Mouse (Mus musculus) limb, embryonic 14.5 days (tissue): ENCODE data around the gene Gga3. TPM values are rescaled to one million over a fixed set of nuclear protein-coding genes. Genes with fewer than 3 reads are reported as not detected.

Experiments
- ATAC-seq: fragments of 200-750 bp; cut with Nextera tagmentation; 2 replicates; pipeline ENCODE4 v1.8.0; 2017; ENCODE audit warnings: low read depth, moderate number of reproducible peaks, moderate TSS enrichment; ENCODE audit not compliant: low FRiP score
- DNase-seq: peaks from one replicate; pipeline ENCODE4 v3.0.0-alpha.2; 2015; ENCODE audit warnings: low spot score
- H3K27ac ChIP-seq: fragments of 300-500 bp; sonication (generic); replicated peaks from 2 replicates; pipeline ENCODE4 v1.5.1; 2014; ENCODE audit warnings: low read depth, mild to moderate bottlenecking, low read length, moderate library complexity, mixed read lengths
- H3K27me3 ChIP-seq: fragments of 300-500 bp; sonication (generic); 2 replicates; pipeline ENCODE4 v1.6.1; 2014; ENCODE audit warnings: low read length, mixed read lengths; ENCODE audit not compliant: control insufficient read depth, insufficient read depth
- H3K36me3 ChIP-seq: fragments of 300-500 bp; sonication (generic); 2 replicates; pipeline ENCODE4 v1.6.1; 2014; ENCODE audit warnings: mild to moderate bottlenecking, low read length, moderate library complexity, mixed read lengths; ENCODE audit not compliant: control insufficient read depth, insufficient read depth
- H3K4me1 ChIP-seq: fragments of 300-500 bp; sonication (generic); 2 replicates; pipeline ENCODE4 v1.6.1; 2014; ENCODE audit warnings: antibody characterized with exemption, low read length, mixed read lengths; ENCODE audit not compliant: control insufficient read depth, insufficient read depth
- H3K4me2 ChIP-seq: fragments of 300-500 bp; sonication (generic); replicated peaks from 2 replicates; pipeline ENCODE4 v1.6.1; 2014; ENCODE audit warnings: low read depth, mild to moderate bottlenecking, low read length, moderate library complexity; ENCODE audit not compliant: severe bottlenecking
- H3K4me3 ChIP-seq: fragments of 300-500 bp; sonication (generic); replicated peaks from 2 replicates; pipeline ENCODE4 v1.5.1; 2014; ENCODE audit warnings: low read length
- H3K9ac ChIP-seq: fragments of 300-500 bp; sonication (generic); 2 replicates; pipeline ENCODE4 v1.6.1; 2014; ENCODE audit warnings: mild to moderate bottlenecking, low read depth, low read length, moderate library complexity; ENCODE audit not compliant: severe bottlenecking
- H3K9me3 ChIP-seq: fragments of 300-500 bp; sonication (generic); 2 replicates; pipeline ENCODE4 v1.6.1; 2016; ENCODE audit warnings: low read length; ENCODE audit not compliant: control insufficient read depth
- POLR2A ChIP-seq: fragments of 200-500 bp; IDR thresholded peaks from 2 replicates; pipeline ENCODE4 v1.8.0; 2012; ENCODE audit warnings: inconsistent platforms, mild to moderate bottlenecking, moderate library complexity, borderline replicate concordance; ENCODE audit not compliant: insufficient read depth, insufficient read length; ENCODE audit errors: extremely low read depth
- WGBS: fragments of 180-500 bp; shearing (Covaris S2); extraction: QIAGEN DNeasy Blood & Tissue Kit; methylation state at CpG from one replicate; pipeline ENCODE4 v1.1.7; 2014; 5-methylcytosine and 5-hydroxymethylcytosine counted together
- polyA plus RNA-seq, 2 experiments: library from polyadenylated mRNA; depleted of rRNA in 1 of 2; stranded (reverse) in 1 of 2; unstranded in 1 of 2; fragments of >200 nt; fragmentation: Nextera tagmentation in 1 of 2; extraction: Ambion mirVana in 1 of 2; gene quantifications; 2 replicates each; pipeline versions ENCODE4 v1.2.1 to v1.2.3; 2012 to 2014

The Gga3 gene
- polyA plus RNA-seq, 2 experiments = 17.7 to 39.5 TPM

- no peaks in the 10 kb centered on the region for H3K4me1 ChIP-seq
- ATAC-seq = no peak
- no peak overlapping the region for H3K27ac ChIP-seq
- H3K27me3 ChIP-seq = no peaks in the 10 kb centered on the region
- H3K4me2 ChIP-seq = no peak overlapping the region
- WGBS = 78% methylated on average over 2 of the region's 2 CpGs
- no peak for TF ChIP-seq POLR2A
- H3K9me3 ChIP-seq = no peaks in the 10 kb centered on the region
- H3K9ac ChIP-seq = no peak overlapping the region
- DNase-seq = no peak
- peaks cover 89% of the 10 kb centered on the region for H3K36me3 ChIP-seq
- H3K4me3 ChIP-seq = no peak overlapping the region
Observed at GRCm38 (mm10) chr11:115590526-115591075, 13.2 kb downstream of the Gga3 start.

DNA sequence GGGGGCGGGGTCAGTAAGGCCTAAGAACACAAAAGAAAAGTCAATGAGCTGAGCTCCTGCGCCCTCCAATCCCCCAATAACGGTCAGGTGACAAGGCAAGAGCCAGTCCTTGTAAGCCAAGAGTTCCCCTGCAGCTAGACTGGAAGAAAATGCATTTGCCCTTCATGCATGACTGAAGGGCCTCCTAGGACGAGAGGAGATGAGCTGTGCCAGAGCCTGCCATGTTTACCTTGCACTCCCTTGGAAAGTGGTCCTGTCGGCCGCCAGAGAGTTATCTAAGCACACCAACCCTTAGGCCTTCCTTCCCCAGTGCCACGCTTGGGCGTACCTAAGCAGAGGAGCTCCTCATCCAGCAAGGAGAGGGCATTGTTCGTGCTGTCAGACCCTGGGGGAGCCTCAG lies 15.9 kb downstream of the Gga3 start:
- Histone ChIP-seq H3K27me3 (no peaks in the 10 kb centered on the region), H3K4me2 (no peak overlapping the region), H3K4me1 (no peaks in the 10 kb centered on the region), H3K27ac (no peak overlapping the region), H3K9ac (no peak overlapping the region), H3K36me3 (peaks cover 91% of the 10 kb centered on the region), H3K9me3 (no peaks in the 10 kb centered on the region), H3K4me3 (no peak overlapping the region)
- WGBS = 93% methylated on average over 9 of the region's 9 CpGs
- TF ChIP-seq POLR2A = no peak
- no peak for DNase-seq
- no peak for ATAC-seq

DNA sequence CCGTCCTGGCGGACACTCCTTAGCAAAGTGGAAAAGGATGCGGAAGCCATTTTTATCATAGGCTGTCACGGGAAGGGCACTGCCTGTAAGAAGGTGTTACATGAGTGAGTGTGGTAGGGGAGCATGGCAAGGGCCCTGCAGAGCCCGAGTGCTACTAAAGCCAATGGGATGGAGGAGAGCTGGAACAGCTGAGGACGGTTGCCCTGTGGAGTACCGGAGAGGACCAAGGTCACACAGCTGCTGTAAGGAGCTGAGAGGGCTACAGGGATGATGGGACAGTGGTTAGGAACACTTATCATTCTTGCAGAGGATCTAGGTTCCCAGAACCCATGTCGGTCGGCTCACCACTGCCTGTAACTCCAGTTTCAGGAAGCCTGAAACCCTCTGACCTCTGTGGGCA lies 17.4 kb downstream of the Gga3 start:
- DNase-seq (no peak), ATAC-seq (no peak)
- WGBS = 89% methylated on average over 9 of the region's 9 CpGs
- Histone ChIP-seq H3K4me2 (no peak overlapping the region), H3K4me1 (no peaks in the 10 kb centered on the region), H3K9ac (no peak overlapping the region), H3K27me3 (no peaks in the 10 kb centered on the region), H3K36me3 (peaks cover 91% of the 10 kb centered on the region), H3K27ac (no peak overlapping the region), H3K9me3 (no peaks in the 10 kb centered on the region), H3K4me3 (no peak overlapping the region)
- no peak for TF ChIP-seq POLR2A

- DNase-seq (no peak), ATAC-seq (no peak)
- Histone ChIP-seq H3K4me2 (no peak overlapping the region), H3K27ac (no peak overlapping the region), H3K4me3 (no peak overlapping the region), H3K4me1 (no peaks in the 10 kb centered on the region), H3K9ac (no peak overlapping the region), H3K9me3 (no peaks in the 10 kb centered on the region), H3K36me3 (peaks cover 90% of the 10 kb centered on the region), H3K27me3 (no peaks in the 10 kb centered on the region)
- 87% methylated on average over 7 of the region's 7 CpGs for WGBS
- TF ChIP-seq POLR2A = no peak
Observed at GRCm38 (mm10) chr11:115585573-115586100, 18.2 kb downstream of the Gga3 start.

GRCm38 (mm10) chr11:115584376-115585073 lies 19.3 kb downstream of the Gga3 start:
- 80% methylated on average over 10 of the region's 10 CpGs for WGBS
- Histone ChIP-seq H3K4me2 (no peak overlapping the region), H3K4me1 (no peaks in the 10 kb centered on the region), H3K9ac (no peak overlapping the region), H3K27ac (no peak overlapping the region), H3K4me3 (no peak overlapping the region), H3K27me3 (no peaks in the 10 kb centered on the region), H3K36me3 (peaks cover 87% of the 10 kb centered on the region), H3K9me3 (no peaks in the 10 kb centered on the region)
- TF ChIP-seq POLR2A = no peak
- no peak for DNase-seq
- no peak for ATAC-seq
